In the genomic region with DNA sequence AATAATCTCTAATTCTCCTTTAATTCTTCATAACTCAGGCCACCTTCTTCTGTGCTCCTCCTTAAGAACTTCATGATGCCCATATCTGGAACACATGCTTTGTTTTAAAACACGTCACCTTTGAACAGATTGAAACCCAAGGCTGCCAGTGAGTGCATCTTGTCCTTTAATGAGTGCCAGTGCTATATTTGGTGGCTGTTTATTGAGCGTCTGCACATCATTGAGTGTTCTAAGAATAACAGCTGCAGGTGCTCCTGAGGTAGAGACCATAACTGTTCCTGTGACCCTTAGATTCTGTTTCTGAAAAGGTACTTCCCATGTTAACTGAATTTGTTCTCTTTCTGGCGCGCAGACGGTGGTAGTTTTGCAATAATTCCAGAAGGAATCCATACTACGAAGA, we compare ENCODE assay signal across 8 mouse cellular contexts.
"Had no signal": no experiment of that assay in that cellular context is flagged by ENCODE, and none has a peak within 500 bp of the region (broad histone marks: within the 10 kb centered on the region; RNA-seq: fewer than 3 reads in every experiment).

No protein-coding gene starts in this region.

- DNase-seq: liver, postnatal 0 days; lung, adult 2 months; lung, postnatal 14 days; lung, postnatal 36 days; right cerebral cortex, postnatal 14 days; thymus, adult 18-20 months; thymus, postnatal 14 days; thymus, postnatal 36 days had no signal
